Mouse (Mus musculus): Measurements from ENCODE around the gene Acta2. TPM values are rescaled to one million over a fixed set of nuclear protein-coding genes. Genes with fewer than 3 reads are reported as not detected.

Gene Acta2
- total and polyA plus RNA-seq, 3 experiments = 0.13 to 0.31 TPM; not detected in 1

- TF ChIP-seq IRF4 (IDR thresholded peaks at IDR 0.05; ENCODE audit: low read depth, low read length) (0 out of 2 replicates have a peak, but pooled peaks have one; percentile 31), SIN3A (IDR thresholded peaks at IDR 0.05; ENCODE audit: low read length) (no peak), MAZ (IDR thresholded peaks at IDR 0.05; ENCODE audit: low read depth, low read length) (no peak), CHD2 (IDR thresholded peaks at IDR 0.05; ENCODE audit: low read length) (peak; percentile 63; the same call in 1 of the 2 replicates), ETS1 (conservative IDR thresholded peaks at IDR 0.05; ENCODE audit: low read depth, low read length) (peak; percentile 47; the same call in 1 of the 2 replicates), JUND (conservative IDR thresholded peaks at IDR 0.05; ENCODE audit: low read depth, low read length) (no peak), HCFC1 (IDR thresholded peaks at IDR 0.05; ENCODE audit: low read depth, low read length) (no peak), CHD1 (IDR thresholded peaks at IDR 0.05; ENCODE audit: low read depth, low read length) (no peak), UBTF (IDR thresholded peaks at IDR 0.05; ENCODE audit: low read depth, low read length) (no peak), MXI1 (IDR thresholded peaks at IDR 0.05; ENCODE audit: low read depth, low read length) (no peak), PAX5 (IDR thresholded peaks at IDR 0.05; ENCODE audit: low read length) (no peak), ZNF384 (IDR thresholded peaks at IDR 0.05; ENCODE audit: low read depth, low read length) (no peak), USF2 (conservative IDR thresholded peaks at IDR 0.05; ENCODE audit: low read depth, low read length) (peak; percentile 37; the same call in 1 of the 2 replicates), E2F4 (IDR thresholded peaks at IDR 0.05; ENCODE audit: insufficient replicate concordance, low read depth, low read length) (no peak), JUN (IDR thresholded peaks at IDR 0.05; ENCODE audit: insufficient read depth, low read depth, low read length) (no peak), RCOR1 (conservative IDR thresholded peaks at IDR 0.05; ENCODE audit: low read depth, low read length) (no peak), SMC3 (IDR thresholded peaks at IDR 0.05; ENCODE audit: low read depth, low read length) (no peak), MYC (IDR thresholded peaks at IDR 0.05; ENCODE audit: low read depth, low read length) (peak; percentile 51; the same call in 1 of the 2 replicates), TCF12 (IDR thresholded peaks at IDR 0.05; ENCODE audit: low read depth, low read length) (peak; percentile 17; the same call in 1 of the 2 replicates), BHLHE40 (IDR thresholded peaks at IDR 0.05; ENCODE audit: low read depth, low read length) (peak; percentile 97), MEF2A (IDR thresholded peaks at IDR 0.05; ENCODE audit: borderline replicate concordance, low read depth, low read length) (no peak)
Observed at GRCm38 (mm10) chr19:34254101-34254879, 1.1 kb downstream of the Acta2 start (continued).

- Histone ChIP-seq H3K9me3 (replicated peaks; ENCODE audit: low read length) (no peaks in the 10 kb centered on the region), H3K79me2 (replicated peaks; ENCODE audit: control insufficient read depth, extremely low read depth, insufficient read depth, poor library complexity, severe bottlenecking) (no peaks in the 10 kb centered on the region), H3K27me3 (replicated peaks) (no peaks in the 10 kb centered on the region), H3K9ac (ENCODE audit: insufficient read depth, low read depth) (no peak overlapping the region), H3K4me2 (ENCODE audit: insufficient read depth, low read depth, poor library complexity, severe bottlenecking) (no peak overlapping the region), H3K4me1 (ENCODE audit: control insufficient read depth in 1 of 2, insufficient read depth in 2 of 2) (peaks cover 5 to 25% of the 10 kb centered on the region in 2 experiments; a peak in 3 of 4 replicates), H3K4me3 (replicated peaks in 1 of 3; ENCODE audit: low read depth in 2 of 3, low read length in 2 of 3, poor library complexity in 1 of 3) (no peak overlapping the region), H3K27ac (ENCODE audit: insufficient read depth, low read depth) (no peak overlapping the region), H3K36me3 (replicated peaks in 1 of 2; ENCODE audit: control insufficient read depth in 1 of 2, insufficient read depth in 1 of 2, low read length in 1 of 2) (no peaks in the 10 kb centered on the region)
- dilution Hi-C loops (cut with MboI; ENCODE audit: extremely low pct_ligation_motif_present, extremely low pct_unique_long_range_greater_than_20kb, low sequenced_read_pairs) (no loop called here), in situ Hi-C loops (cut with MboI; ENCODE audit: low pct_ligation_motif_present, low pct_unique_long_range_greater_than_20kb, low sequenced_read_pairs) (no loop called here)
- no peak for TF ChIP-seq MAX (IDR thresholded peaks at IDR 0.05; ENCODE audit: low read length)
- no peak for TF ChIP-seq NRF1 (IDR thresholded peaks at IDR 0.05; ENCODE audit: low read depth, low read length)
- no peak for TF ChIP-seq ZKSCAN1 (IDR thresholded peaks at IDR 0.05; ENCODE audit: borderline replicate concordance, low read depth, low read length)
- no peak for TF ChIP-seq MAZ (IDR thresholded peaks at IDR 0.05; ENCODE audit: low read depth, low read length)
- no peak for TF ChIP-seq USF1 (IDR thresholded peaks at IDR 0.05; ENCODE audit: low read depth, low read length)
- no peak for TF ChIP-seq TCF12 (IDR thresholded peaks at IDR 0.05; ENCODE audit: low read depth, low read length)
- TF ChIP-seq MAFK (IDR thresholded peaks at IDR 0.05; ENCODE audit: insufficient replicate concordance, low read length) = no peak
- no peak for TF ChIP-seq PAX5 (IDR thresholded peaks at IDR 0.05; ENCODE audit: low read length)
- no peak for TF ChIP-seq UBTF (IDR thresholded peaks at IDR 0.05; ENCODE audit: low read depth, low read length)
- no peak for TF ChIP-seq NELFE (IDR thresholded peaks at IDR 0.05; ENCODE audit: low read depth, low read length)
- TF ChIP-seq SIN3A (IDR thresholded peaks at IDR 0.05; ENCODE audit: low read length) = no peak
- no peak for TF ChIP-seq RAD21 (IDR thresholded peaks at IDR 0.05; ENCODE audit: low read depth, low read length)
- DNase-seq (ENCODE audit: extremely low read depth) = no peak
Observed at GRCm38 (mm10) chr19:34252450-34252849, 2.9 kb downstream of the Acta2 start.

Data from CH12.LX (cell line).